Mouse (Mus musculus) liver, embryonic 13.5 days (tissue): ENCODE measurements around the gene Slc7a9. TPM values are rescaled to one million over a fixed set of nuclear protein-coding genes. Genes with fewer than 3 reads are reported as not detected.

ENCODE experiments used
- ATAC-seq: fragments of 200-750 bp; cut with Nextera tagmentation; 2 replicates; pipeline ENCODE4 v1.8.0; 2017; ENCODE audit warnings: low read depth, mild to moderate bottlenecking, moderate number of reproducible peaks, moderate library complexity
- DNase-seq: peaks from one replicate; pipeline ENCODE4 v3.0.0; 2022
- H3K27ac ChIP-seq: fragments of 300-500 bp; sonication (generic); 2 replicates; pipeline ENCODE4 v1.5.1; 2015; ENCODE audit warnings: moderate library complexity, mild to moderate bottlenecking, inconsistent platforms
- H3K27me3 ChIP-seq: fragments of 300-500 bp; sonication (generic); 2 replicates; pipeline ENCODE4 v1.6.1; 2015; ENCODE audit warnings: mild to moderate bottlenecking, inconsistent platforms
- H3K36me3 ChIP-seq: fragments of 300-500 bp; sonication (generic); 2 replicates; pipeline ENCODE4 v1.6.1; 2015; ENCODE audit warnings: mild to moderate bottlenecking, inconsistent platforms
- H3K4me1 ChIP-seq: fragments of 300-500 bp; sonication (generic); replicated peaks from 2 replicates; pipeline ENCODE4 v1.6.1; 2015; ENCODE audit warnings: inconsistent platforms
- H3K4me2 ChIP-seq: fragments of 300-500 bp; sonication (generic); 2 replicates; pipeline ENCODE4 v1.6.1; 2015; ENCODE audit warnings: inconsistent platforms, mild to moderate bottlenecking, moderate library complexity
- H3K4me3 ChIP-seq: fragments of 300-500 bp; sonication (generic); replicated peaks from 2 replicates; pipeline ENCODE4 v1.5.1; 2015; ENCODE audit warnings: mild to moderate bottlenecking, inconsistent platforms
- H3K9ac ChIP-seq: fragments of 300-500 bp; sonication (generic); 2 replicates; pipeline ENCODE4 v1.6.1; 2015; ENCODE audit warnings: mild to moderate bottlenecking, inconsistent platforms
- H3K9me3 ChIP-seq: fragments of 300-500 bp; sonication (generic); replicated peaks from 2 replicates; pipeline ENCODE4 v1.6.1; 2016; ENCODE audit warnings: inconsistent platforms
- WGBS: fragments of 180-500 bp; shearing (Covaris S2); methylation state at CpG from one replicate; pipeline ENCODE4 v1.1.7; 2015; ENCODE audit not compliant: insufficient replicate concordance; 5-methylcytosine and 5-hydroxymethylcytosine counted together
- polyA plus RNA-seq: library from polyadenylated mRNA; unstranded; fragments of >200 nt; fragmentation: Nextera tagmentation; extraction: Ambion mirVana; gene quantifications from 2 replicates; pipeline ENCODE4 v1.2.1, GENCODE M21; 2015

Gene Slc7a9
- 2.2 and 2.5 TPM in 2 replicates for polyA plus RNA-seq

DNA sequence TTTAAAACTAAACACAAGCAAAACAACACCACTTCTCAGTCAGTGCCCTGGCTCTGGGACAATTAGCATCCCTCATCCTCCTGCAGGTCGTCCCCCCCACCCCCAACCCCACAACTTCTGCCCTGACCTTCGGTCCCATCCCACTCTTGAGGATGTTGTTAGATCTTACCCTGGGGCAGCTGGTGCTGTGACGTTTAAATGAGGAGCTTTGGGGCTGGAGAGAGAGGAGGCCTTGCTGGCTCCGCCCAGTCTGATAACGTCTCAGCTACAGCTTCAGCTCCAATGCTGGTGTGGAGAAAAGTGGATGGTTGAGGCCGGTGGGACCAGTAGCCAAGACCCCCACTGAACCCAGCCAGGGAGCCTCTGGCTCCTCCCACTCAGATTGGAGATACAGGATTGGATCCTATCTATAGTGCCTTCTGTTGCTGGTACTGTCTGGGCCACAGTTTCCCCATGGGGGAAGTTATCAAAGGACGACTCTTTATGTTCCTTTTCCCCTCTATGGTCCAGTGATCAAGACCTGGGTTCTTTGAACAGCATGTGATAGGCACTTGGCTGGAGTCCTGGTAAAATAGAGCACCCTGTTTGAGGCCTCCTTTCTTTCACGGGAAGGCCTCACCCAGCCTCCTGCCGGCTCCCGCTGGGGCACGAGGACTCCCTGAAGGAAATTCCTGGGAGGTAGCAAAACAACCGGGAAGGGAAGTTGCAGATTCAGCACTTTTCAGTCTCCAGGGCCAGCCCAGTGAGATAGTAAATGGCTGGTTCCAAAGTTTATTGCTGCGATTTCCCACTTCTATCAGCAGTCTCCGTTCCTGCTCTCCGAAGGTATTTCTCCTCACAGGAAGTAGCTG lies at the start of gene Slc7a9:
Gene Slc7a9 (plus strand): TSS at position 801 of the 851 bp plus-strand sequence.
- ATAC-seq: no peak
- Histone ChIP-seq H3K9me3 (no peaks in the 10 kb centered on the region), H3K36me3 (no peaks in the 10 kb centered on the region), H3K4me3 (no peak within 1 kb of the TSS), H3K4me1 (peaks cover 9% of the 10 kb centered on the region), H3K27me3 (no peaks in the 10 kb centered on the region), H3K4me2 (peak within 1 kb of the TSS; percentile 18; the same call in 1 of the 2 replicates), H3K9ac (no peak within 1 kb of the TSS), H3K27ac (no peak within 1 kb of the TSS)
- 25% methylated on average over 15 of the region's 15 CpGs for WGBS
- no peak for DNase-seq

GRCm38 (mm10) chr7:35401169-35401568 lies 47.4 kb upstream of the Slc7a9 start:
- no peak overlapping the region for H3K4me3 ChIP-seq
- H3K4me2 ChIP-seq: no peak overlapping the region
- no peak overlapping the region for H3K27ac ChIP-seq
- H3K4me1 ChIP-seq: peaks cover 23% of the 10 kb centered on the region
- H3K36me3 ChIP-seq: peaks cover 67% of the 10 kb centered on the region
- H3K27me3 ChIP-seq: no peaks in the 10 kb centered on the region
- WGBS: 75% methylated on average over 4 of the region's 4 CpGs
- DNase-seq (no peak), ATAC-seq (no peak)
- no peaks in the 10 kb centered on the region for H3K9me3 ChIP-seq
- no peak overlapping the region for H3K9ac ChIP-seq

GRCm38 (mm10) chr7:35415226-35415625 lies 33.4 kb upstream of the Slc7a9 start:
- 71% methylated on average over 5 of the region's 5 CpGs for WGBS
- Histone ChIP-seq H3K36me3 (peaks cover 55% of the 10 kb centered on the region), H3K9me3 (no peaks in the 10 kb centered on the region), H3K27me3 (no peaks in the 10 kb centered on the region), H3K27ac (no peak overlapping the region), H3K4me3 (no peak overlapping the region), H3K9ac (no peak overlapping the region), H3K4me1 (no peaks in the 10 kb centered on the region), H3K4me2 (no peak overlapping the region)
- DNase-seq: no peak
- no peak for ATAC-seq

GRCm38 (mm10) chr7:35415801-35416653 lies 32.6 kb upstream of the Slc7a9 start:
- no peak overlapping the region for H3K9ac ChIP-seq
- no peaks in the 10 kb centered on the region for H3K27me3 ChIP-seq
- no peaks in the 10 kb centered on the region for H3K4me1 ChIP-seq
- no peak overlapping the region for H3K27ac ChIP-seq
- H3K9me3 ChIP-seq: no peaks in the 10 kb centered on the region
- no peak overlapping the region for H3K4me3 ChIP-seq
- H3K4me2 ChIP-seq: no peak overlapping the region
- WGBS: 78% methylated on average over 9 of the region's 9 CpGs
- DNase-seq (no peak), ATAC-seq (no peak)
- H3K36me3 ChIP-seq: peaks cover 54% of the 10 kb centered on the region

DNA sequence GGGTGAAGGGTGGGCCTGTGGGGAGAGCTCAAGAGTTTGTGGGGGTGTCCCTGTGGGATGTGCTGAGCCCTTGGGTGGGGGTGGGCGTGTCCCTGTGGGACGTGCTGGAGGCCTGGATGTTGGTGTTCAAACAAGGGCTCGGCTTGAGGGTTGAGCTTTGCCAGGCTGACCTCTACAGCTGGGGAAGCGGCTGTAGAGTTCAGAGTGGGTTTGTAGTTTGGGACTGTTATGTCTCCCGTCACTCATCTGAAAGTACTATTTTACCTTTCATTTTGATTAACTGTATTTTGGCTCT lies 32.0 kb upstream of the Slc7a9 start:
- no peak for DNase-seq
- no peaks in the 10 kb centered on the region for H3K9me3 ChIP-seq
- no peaks in the 10 kb centered on the region for H3K4me1 ChIP-seq
- H3K4me2 ChIP-seq: no peak overlapping the region
- H3K27me3 ChIP-seq: no peaks in the 10 kb centered on the region
- H3K27ac ChIP-seq: no peak overlapping the region
- H3K36me3 ChIP-seq: peaks cover 57% of the 10 kb centered on the region
- H3K9ac ChIP-seq: no peak overlapping the region
- ATAC-seq: no peak
- H3K4me3 ChIP-seq: no peak overlapping the region
- WGBS: 72% methylated on average over 5 of the region's 5 CpGs

DNA sequence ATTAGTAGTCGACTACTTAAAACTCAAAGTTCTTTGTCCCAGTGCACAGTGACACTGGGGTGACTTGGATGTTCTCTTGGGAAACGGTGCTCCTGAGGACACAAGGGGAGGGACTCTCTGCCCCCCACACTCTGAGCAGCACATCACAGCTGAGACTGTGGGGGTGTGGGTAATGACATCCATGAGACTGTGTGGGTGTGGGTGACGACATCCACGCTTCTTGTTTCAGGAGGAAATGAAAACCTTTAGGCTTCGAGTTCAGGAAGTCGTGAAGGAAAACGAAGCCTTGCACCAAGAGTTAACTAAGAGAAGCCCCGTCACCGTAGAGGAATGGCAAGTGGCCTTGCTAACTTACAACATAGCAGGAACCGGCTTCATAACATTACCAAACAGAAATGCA lies 25.5 kb upstream of the Slc7a9 start:
- no peak overlapping the region for H3K9ac ChIP-seq
- H3K4me1 ChIP-seq: no peaks in the 10 kb centered on the region
- 81% methylated on average over 10 of the region's 10 CpGs for WGBS
- H3K4me2 ChIP-seq: no peak overlapping the region
- DNase-seq (no peak), ATAC-seq (no peak)
- no peaks in the 10 kb centered on the region for H3K27me3 ChIP-seq
- H3K4me3 ChIP-seq: no peak overlapping the region
- no peaks in the 10 kb centered on the region for H3K9me3 ChIP-seq
- H3K27ac ChIP-seq: no peak overlapping the region
- peaks cover 61% of the 10 kb centered on the region for H3K36me3 ChIP-seq

GRCm38 (mm10) chr7:35428146-35428545 lies 20.4 kb upstream of the Slc7a9 start:
- no peaks in the 10 kb centered on the region for H3K27me3 ChIP-seq
- H3K4me2 ChIP-seq: no peak overlapping the region
- no peak for DNase-seq
- no peak for ATAC-seq
- H3K9me3 ChIP-seq: no peaks in the 10 kb centered on the region
- WGBS: 88% methylated on average over 10 of the region's 10 CpGs
- no peak overlapping the region for H3K4me3 ChIP-seq
- no peaks in the 10 kb centered on the region for H3K4me1 ChIP-seq
- H3K36me3 ChIP-seq: peaks cover 65% of the 10 kb centered on the region
- H3K27ac ChIP-seq: no peak overlapping the region
- no peak overlapping the region for H3K9ac ChIP-seq

GRCm38 (mm10) chr7:35435266-35435665 lies 13.3 kb upstream of the Slc7a9 start:
- no peaks in the 10 kb centered on the region for H3K4me1 ChIP-seq
- no peak overlapping the region for H3K9ac ChIP-seq
- no peak for ATAC-seq
- H3K9me3 ChIP-seq: no peaks in the 10 kb centered on the region
- H3K4me3 ChIP-seq: no peak overlapping the region
- no peak overlapping the region for H3K27ac ChIP-seq
- H3K4me2 ChIP-seq: no peak overlapping the region
- WGBS: 83% methylated on average over 9 of the region's 9 CpGs
- no peaks in the 10 kb centered on the region for H3K27me3 ChIP-seq
- H3K36me3 ChIP-seq: peaks cover 79% of the 10 kb centered on the region
- DNase-seq: no peak

DNA sequence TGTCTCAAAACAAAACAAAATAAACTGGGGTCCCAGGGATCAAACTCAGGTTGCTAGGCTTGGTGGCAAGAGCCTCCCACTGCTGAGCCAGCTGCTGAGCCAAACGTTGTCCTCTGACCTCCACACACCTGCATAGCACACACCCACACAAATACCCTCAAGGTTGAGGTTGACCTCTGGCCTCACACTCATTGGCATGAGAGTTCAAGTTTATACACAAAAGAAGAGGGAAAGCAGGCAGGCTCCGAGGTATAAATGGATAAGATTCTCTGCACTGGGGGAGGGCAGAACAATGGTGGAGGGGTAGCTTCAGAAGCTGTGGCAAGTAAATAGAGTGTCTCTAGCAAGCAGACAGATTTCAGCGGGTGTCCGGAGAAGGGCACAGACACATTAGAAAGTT lies 1.1 kb upstream of the Slc7a9 start:
- DNase-seq (no peak), ATAC-seq (no peak)
- H3K4me3 ChIP-seq: no peak overlapping the region
- WGBS: 54% methylated on average over 4 of the region's 4 CpGs
- H3K9ac ChIP-seq: no peak overlapping the region
- H3K4me1 ChIP-seq: peaks cover 9% of the 10 kb centered on the region
- H3K36me3 ChIP-seq: no peaks in the 10 kb centered on the region
- H3K4me2 ChIP-seq: no peak overlapping the region
- H3K27ac ChIP-seq: no peak overlapping the region
- no peaks in the 10 kb centered on the region for H3K27me3 ChIP-seq
- H3K9me3 ChIP-seq: no peaks in the 10 kb centered on the region

DNA sequence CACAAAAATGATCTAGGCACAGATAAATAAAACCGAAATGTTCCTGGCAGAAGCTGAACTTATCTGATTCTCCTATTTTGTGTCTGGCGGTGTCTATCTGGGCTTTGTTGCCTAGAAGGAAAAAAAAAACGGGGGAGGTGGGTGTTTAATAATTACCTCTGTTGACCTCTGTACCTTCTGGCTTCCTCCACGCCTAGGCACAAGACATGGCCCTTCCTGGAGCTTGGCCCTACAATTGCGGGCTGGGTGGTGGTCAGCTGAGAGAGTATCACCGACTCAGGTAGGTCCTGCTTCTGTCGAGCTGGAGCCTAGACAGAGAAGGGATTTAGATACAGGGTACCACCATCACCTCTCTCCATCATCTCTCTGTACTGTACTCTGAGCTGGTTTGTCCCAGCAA lies 271 bp downstream of the Slc7a9 start:
- Histone ChIP-seq H3K36me3 (no peaks in the 10 kb centered on the region), H3K27ac (no peak overlapping the region), H3K9ac (no peak overlapping the region), H3K4me2 (no peak overlapping the region), H3K27me3 (no peaks in the 10 kb centered on the region), H3K4me3 (no peak overlapping the region), H3K9me3 (no peaks in the 10 kb centered on the region), H3K4me1 (peaks cover 9% of the 10 kb centered on the region)
- ATAC-seq (no peak), DNase-seq (no peak)
- WGBS: 48% methylated on average over 7 of the region's 7 CpGs

DNA sequence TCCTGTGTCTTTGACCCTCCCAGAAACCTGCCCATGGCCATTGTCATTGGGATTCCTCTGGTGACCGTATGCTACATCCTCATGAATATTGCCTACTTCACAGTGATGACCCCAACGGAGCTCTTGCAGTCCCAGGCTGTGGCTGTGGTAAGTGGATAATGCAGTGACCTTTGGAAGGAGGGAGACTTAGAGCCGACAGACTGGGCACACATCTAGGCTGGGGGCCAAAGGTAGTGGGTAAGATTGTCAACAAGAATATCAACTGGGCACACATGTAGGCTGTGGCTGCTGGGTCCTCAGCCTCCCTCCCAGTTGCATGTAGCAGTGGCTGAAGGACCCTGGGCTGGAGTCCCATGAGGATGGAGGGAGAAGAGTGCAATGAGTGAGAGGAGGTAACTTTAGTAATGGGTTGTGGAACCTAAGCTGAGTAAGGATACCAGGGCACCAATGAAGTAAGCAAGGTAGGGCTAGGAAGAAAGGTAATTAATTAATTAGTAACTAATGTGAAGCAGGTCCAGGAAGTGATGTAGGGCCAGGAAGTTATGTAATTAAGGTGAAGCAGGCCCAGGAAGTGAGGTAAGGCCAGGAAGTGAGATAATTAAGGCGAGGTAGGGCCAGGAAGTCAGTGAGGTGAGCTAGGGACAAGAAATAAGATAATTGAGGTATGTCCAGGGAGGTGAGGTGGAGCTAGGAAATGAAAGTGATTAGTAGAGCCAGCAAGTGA lies 7.7 kb downstream of the Slc7a9 start:
- H3K4me3 ChIP-seq: no peak overlapping the region
- no peaks in the 10 kb centered on the region for H3K9me3 ChIP-seq
- no peak overlapping the region for H3K4me2 ChIP-seq
- DNase-seq (no peak), ATAC-seq (no peak)
- 55% methylated on average over 4 of the region's 4 CpGs for WGBS
- H3K9ac ChIP-seq: no peak overlapping the region
- H3K27me3 ChIP-seq: no peaks in the 10 kb centered on the region
- no peaks in the 10 kb centered on the region for H3K36me3 ChIP-seq
- no peaks in the 10 kb centered on the region for H3K4me1 ChIP-seq
- no peak overlapping the region for H3K27ac ChIP-seq
